Mouse (Mus musculus) heart, embryonic 16.5 days (tissue): ENCODE measurements around the gene Smc4. TPM values are rescaled to one million over a fixed set of nuclear protein-coding genes. Genes with fewer than 3 reads are reported as not detected.

Source experiments
- ATAC-seq: fragments of 200-750 bp; cut with Nextera tagmentation; replicated peaks from 2 replicates; pipeline ENCODE4 v1.8.0; 2017; ENCODE audit warnings: moderate number of reproducible peaks; ENCODE audit not compliant: insufficient read depth, low FRiP score; ENCODE audit errors: extremely low read depth
- H3K27ac ChIP-seq: fragments of 300-500 bp; sonication (generic); 2 replicates; pipeline ENCODE4 v1.5.1; 2014; ENCODE audit warnings: mild to moderate bottlenecking, low read length, control low read depth, moderate library complexity
- H3K27me3 ChIP-seq: fragments of 300-500 bp; sonication (generic); 2 replicates; pipeline ENCODE4 v1.6.1; 2014; ENCODE audit warnings: low read length, mixed read lengths; ENCODE audit not compliant: control insufficient read depth, insufficient read depth
- H3K36me3 ChIP-seq: fragments of 300-500 bp; sonication (generic); 2 replicates; pipeline ENCODE4 v1.6.1; 2014; ENCODE audit not compliant: control insufficient read depth, insufficient read depth
- H3K4me1 ChIP-seq: fragments of 300-500 bp; sonication (generic); 2 replicates; pipeline ENCODE4 v1.6.1; 2014; ENCODE audit warnings: low read length, mixed read lengths; ENCODE audit not compliant: control insufficient read depth, insufficient read depth
- H3K4me2 ChIP-seq: fragments of 300-500 bp; sonication (generic); 2 replicates; pipeline ENCODE4 v1.6.1; 2014; ENCODE audit warnings: low read depth, mild to moderate bottlenecking, control low read depth, low read length
- H3K4me3 ChIP-seq: fragments of 300-500 bp; sonication (generic); 2 replicates; pipeline ENCODE4 v1.5.1; 2014; ENCODE audit warnings: mild to moderate bottlenecking, control low read depth, low read length
- H3K9ac ChIP-seq: fragments of 300-500 bp; sonication (generic); 2 replicates; pipeline ENCODE4 v1.6.1; 2014; ENCODE audit warnings: low read length, control low read depth
- H3K9me3 ChIP-seq: fragments of 300-500 bp; sonication (generic); replicated peaks from 2 replicates; pipeline ENCODE4 v1.6.1; 2016; ENCODE audit warnings: low read length; ENCODE audit not compliant: control insufficient read depth
- WGBS: fragments of 180-500 bp; shearing (Covaris S2); extraction: QIAGEN DNeasy Blood & Tissue Kit; methylation state at CpG from one replicate; pipeline ENCODE4 v1.1.7; 2014; 5-methylcytosine and 5-hydroxymethylcytosine counted together
- polyA plus RNA-seq: library from polyadenylated mRNA; unstranded; fragments of >200 nt; fragmentation: Nextera tagmentation; extraction: Ambion mirVana; gene quantifications from 2 replicates; pipeline ENCODE4 v1.2.1, GENCODE M21; 2015

The Smc4 gene
- polyA plus RNA-seq, 1 experiment from 2014 or later: 180 TPM

- peak overlapping the region; percentile 41; the same call in 1 of the 2 replicates for H3K9ac ChIP-seq
- H3K27me3 ChIP-seq: no peaks in the 10 kb centered on the region
- peaks cover 7% of the 10 kb centered on the region for H3K36me3 ChIP-seq
- peaks cover 17% of the 10 kb centered on the region for H3K4me1 ChIP-seq
- H3K27ac ChIP-seq: peak overlapping the region; percentile 48
- ATAC-seq: no peak
- peak overlapping the region; percentile 29 for H3K4me3 ChIP-seq
- 54% methylated on average over 5 of the region's 5 CpGs for WGBS
- H3K9me3 ChIP-seq: no peaks in the 10 kb centered on the region
- peak overlapping the region; percentile 56 for H3K4me2 ChIP-seq
Observed at GRCm38 (mm10) chr3:69041298-69041697, 36.8 kb downstream of the Smc4 start.

GRCm38 (mm10) chr3:69044167-69044591, 39.6 kb downstream of the Smc4 start:
- Histone ChIP-seq H3K4me2 (peak overlapping the region; percentile 72), H3K36me3 (peaks cover 7% of the 10 kb centered on the region), H3K4me1 (peaks cover 17% of the 10 kb centered on the region), H3K27ac (peak overlapping the region; percentile 85), H3K9ac (peak overlapping the region; percentile 91), H3K4me3 (peak overlapping the region; percentile 96), H3K9me3 (no peaks in the 10 kb centered on the region), H3K27me3 (no peaks in the 10 kb centered on the region)
- WGBS: under 1% methylated on average over 40 of the region's 42 CpGs
- ATAC-seq: peak; percentile 43

GRCm38 (mm10) chr3:69044645-69045399, 40.3 kb downstream of the Smc4 start, which contains the start of gene Trim59:
Gene Trim59, minus strand, starts transcription at chr3:69044755.
- Histone ChIP-seq H3K4me1 (peaks cover 17% of the 10 kb centered on the region), H3K4me3 (peak within 1 kb of the TSS; percentile 96), H3K9ac (peak within 1 kb of the TSS; percentile 91), H3K36me3 (peaks cover 4% of the 10 kb centered on the region), H3K4me2 (peak within 1 kb of the TSS; percentile 76), H3K9me3 (no peaks in the 10 kb centered on the region), H3K27me3 (no peaks in the 10 kb centered on the region), H3K27ac (peak within 1 kb of the TSS; percentile 91)
- under 1% methylated on average over 75 of the region's 80 CpGs for WGBS
- ATAC-seq: peak; percentile 94

- Histone ChIP-seq H3K36me3 (peaks cover under 1% of the 10 kb centered on the region), H3K9me3 (no peaks in the 10 kb centered on the region), H3K27ac (peak overlapping the region; percentile 91), H3K4me3 (peak overlapping the region; percentile 96), H3K27me3 (no peaks in the 10 kb centered on the region), H3K4me2 (peak overlapping the region; percentile 76), H3K4me1 (peaks cover 17% of the 10 kb centered on the region), H3K9ac (peak overlapping the region; percentile 80)
- WGBS: 8% methylated on average over 9 of the region's 9 CpGs
- peak; percentile 2; the same call in 1 of the 2 replicates for ATAC-seq
Observed at GRCm38 (mm10) chr3:69045400-69045703, 40.8 kb downstream of the Smc4 start.

GRCm38 (mm10) chr3:69045750-69046149, 41.2 kb downstream of the Smc4 start:
- Histone ChIP-seq H3K4me2 (peak overlapping the region; percentile 76), H3K36me3 (no peaks in the 10 kb centered on the region), H3K27me3 (no peaks in the 10 kb centered on the region), H3K9me3 (no peaks in the 10 kb centered on the region), H3K4me3 (peak overlapping the region; percentile 96), H3K9ac (peak overlapping the region; percentile 80), H3K4me1 (peaks cover 15% of the 10 kb centered on the region), H3K27ac (no peak overlapping the region)
- WGBS: 25% methylated on average over 13 of the region's 13 CpGs
- no peak for ATAC-seq

GRCm38 (mm10) chr3:69046509-69046908, 42.0 kb downstream of the Smc4 start:
- WGBS: 47% methylated on average over 4 of the region's 4 CpGs
- peaks cover 12% of the 10 kb centered on the region for H3K4me1 ChIP-seq
- no peak overlapping the region for H3K27ac ChIP-seq
- no peaks in the 10 kb centered on the region for H3K9me3 ChIP-seq
- no peaks in the 10 kb centered on the region for H3K36me3 ChIP-seq
- no peak for ATAC-seq
- no peak overlapping the region for H3K4me2 ChIP-seq
- H3K27me3 ChIP-seq: no peaks in the 10 kb centered on the region
- no peak overlapping the region for H3K4me3 ChIP-seq
- no peak overlapping the region for H3K9ac ChIP-seq

- ATAC-seq: no peak
- Histone ChIP-seq H3K9ac (no peak overlapping the region), H3K27me3 (no peaks in the 10 kb centered on the region), H3K4me3 (no peak overlapping the region), H3K36me3 (no peaks in the 10 kb centered on the region), H3K4me1 (peaks cover 12% of the 10 kb centered on the region), H3K27ac (no peak overlapping the region), H3K9me3 (no peaks in the 10 kb centered on the region), H3K4me2 (no peak overlapping the region)
- 65% methylated on average over 4 of the region's 4 CpGs for WGBS
Observed at GRCm38 (mm10) chr3:69047684-69048083, 43.1 kb downstream of the Smc4 start.

- Histone ChIP-seq H3K27me3 (no peaks in the 10 kb centered on the region), H3K9ac (no peak overlapping the region), H3K36me3 (no peaks in the 10 kb centered on the region), H3K27ac (no peak overlapping the region), H3K4me2 (no peak overlapping the region), H3K4me3 (no peak overlapping the region), H3K9me3 (no peaks in the 10 kb centered on the region), H3K4me1 (peaks cover 5% of the 10 kb centered on the region)
- ATAC-seq: no peak
- 72% methylated on average over 6 of the region's 6 CpGs for WGBS
Observed at GRCm38 (mm10) chr3:69049011-69049410, 44.5 kb downstream of the Smc4 start.

GRCm38 (mm10) chr3:69051894-69052293, 47.4 kb downstream of the Smc4 start:
- H3K4me2 ChIP-seq: no peak overlapping the region
- H3K36me3 ChIP-seq: no peaks in the 10 kb centered on the region
- no peak for ATAC-seq
- H3K9ac ChIP-seq: no peak overlapping the region
- H3K4me1 ChIP-seq: no peaks in the 10 kb centered on the region
- H3K27me3 ChIP-seq: no peaks in the 10 kb centered on the region
- no peak overlapping the region for H3K27ac ChIP-seq
- 88% methylated on average over 11 of the region's 11 CpGs for WGBS
- H3K4me3 ChIP-seq: no peak overlapping the region
- no peaks in the 10 kb centered on the region for H3K9me3 ChIP-seq
